Mouse (Mus musculus): ENCODE measurements around the gene Otulin.

The Otulin gene

DNA sequence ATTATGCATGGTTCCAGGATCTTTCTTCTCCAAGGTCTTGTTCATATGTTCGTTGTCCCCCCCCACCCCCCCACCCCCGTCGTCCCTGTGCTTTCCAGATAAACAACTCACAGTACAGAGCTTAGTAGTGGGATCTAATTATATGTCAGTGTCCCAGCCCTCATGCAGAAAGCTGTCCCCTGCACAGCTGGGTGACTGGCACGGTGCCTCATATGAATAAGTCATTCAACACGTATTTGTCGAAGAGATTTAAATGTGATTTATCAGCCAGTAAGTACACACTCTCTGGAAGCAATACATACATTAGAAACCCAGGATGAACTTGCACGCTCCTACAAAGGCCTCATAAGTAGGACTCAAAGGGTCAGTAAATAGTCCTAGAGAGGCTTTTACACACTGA lies 80.6 kb downstream of the Otulin start:
- no peak for DNase-seq (ENCODE audit: low spot score)

DNA sequence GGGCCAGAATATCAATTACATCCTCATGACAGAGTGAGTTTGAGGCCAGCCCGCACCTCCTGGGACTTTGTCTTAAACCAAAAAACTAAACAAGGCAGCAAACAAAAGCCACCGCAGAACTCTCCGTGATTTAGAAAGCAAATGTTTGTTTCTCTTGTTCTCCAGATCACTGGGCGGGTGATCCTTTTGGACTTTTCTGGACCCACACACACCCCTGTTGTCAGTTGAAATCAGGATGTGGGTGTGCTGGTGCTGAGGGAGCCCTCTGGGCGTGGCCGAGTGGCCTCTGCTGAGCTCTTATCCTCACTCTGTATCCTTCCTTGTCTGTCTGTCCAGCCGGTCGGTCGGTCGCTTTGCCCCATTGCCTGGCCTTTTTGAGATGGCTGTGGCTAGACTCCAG lies 81.4 kb downstream of the Otulin start:
- DNase-seq (ENCODE audit: low spot score), result no peak

DNA sequence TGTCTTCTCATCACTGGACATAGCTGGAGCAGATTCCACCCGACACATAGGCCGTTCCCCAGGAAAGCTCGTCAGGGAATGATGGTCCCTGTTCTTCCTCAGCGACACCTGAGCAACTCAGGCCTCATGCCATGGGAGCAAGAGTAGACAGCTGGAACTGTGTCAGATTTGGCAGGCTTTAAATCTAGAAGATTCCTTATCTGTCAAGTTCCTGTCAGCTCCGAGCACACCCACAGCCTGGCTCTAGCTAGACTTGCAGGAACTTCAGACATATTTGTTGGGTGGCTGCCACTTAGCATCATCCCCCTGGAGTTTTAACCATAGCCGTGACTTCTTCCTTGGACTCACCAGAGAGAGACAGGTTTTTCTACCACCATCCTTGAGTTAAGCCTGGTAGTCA lies 82.4 kb downstream of the Otulin start:
- no peak for DNase-seq (ENCODE audit: low spot score)

DNA sequence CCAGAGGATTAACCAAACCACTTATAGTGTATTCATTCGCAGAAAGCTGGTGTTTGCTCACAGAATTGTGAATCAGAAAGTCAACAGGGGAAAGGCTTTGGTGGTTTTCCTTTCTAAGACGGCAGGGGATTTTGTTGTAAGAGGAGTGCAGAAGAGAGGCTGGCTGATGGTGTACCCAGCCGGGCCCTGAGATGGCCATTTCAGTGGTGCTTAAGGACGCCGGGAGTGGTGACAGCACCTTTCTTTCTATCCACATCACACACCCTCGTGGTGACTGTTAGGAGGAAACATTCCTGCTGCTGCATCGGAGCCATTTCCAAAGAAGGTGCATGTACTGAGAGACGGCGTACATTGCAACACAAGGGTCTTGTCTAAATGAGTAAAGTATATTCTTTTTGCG lies 85.3 kb downstream of the Otulin start:
- no peak for DNase-seq (ENCODE audit: low spot score)

DNA sequence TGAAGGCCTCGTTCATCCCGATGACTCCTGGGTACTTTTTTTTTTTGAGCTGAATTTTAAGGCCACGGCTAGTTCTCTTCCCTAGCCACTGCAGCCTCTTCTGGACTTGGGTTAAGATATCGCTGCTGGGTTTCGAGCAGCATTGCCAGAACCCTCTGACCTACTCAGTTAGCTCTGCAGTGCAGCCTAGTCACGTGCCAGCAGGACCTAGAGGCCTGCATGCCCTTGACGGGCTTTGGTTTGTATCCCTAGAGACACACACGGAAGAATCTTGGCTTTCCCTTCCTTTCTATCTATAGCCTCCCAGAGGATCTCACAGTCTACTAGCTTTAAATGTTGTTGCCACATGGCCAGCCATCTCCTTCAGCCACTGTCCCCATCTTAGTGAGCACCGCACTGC lies 90.7 kb downstream of the Otulin start:
- DNase-seq (ENCODE audit: low spot score), result no peak

DNA sequence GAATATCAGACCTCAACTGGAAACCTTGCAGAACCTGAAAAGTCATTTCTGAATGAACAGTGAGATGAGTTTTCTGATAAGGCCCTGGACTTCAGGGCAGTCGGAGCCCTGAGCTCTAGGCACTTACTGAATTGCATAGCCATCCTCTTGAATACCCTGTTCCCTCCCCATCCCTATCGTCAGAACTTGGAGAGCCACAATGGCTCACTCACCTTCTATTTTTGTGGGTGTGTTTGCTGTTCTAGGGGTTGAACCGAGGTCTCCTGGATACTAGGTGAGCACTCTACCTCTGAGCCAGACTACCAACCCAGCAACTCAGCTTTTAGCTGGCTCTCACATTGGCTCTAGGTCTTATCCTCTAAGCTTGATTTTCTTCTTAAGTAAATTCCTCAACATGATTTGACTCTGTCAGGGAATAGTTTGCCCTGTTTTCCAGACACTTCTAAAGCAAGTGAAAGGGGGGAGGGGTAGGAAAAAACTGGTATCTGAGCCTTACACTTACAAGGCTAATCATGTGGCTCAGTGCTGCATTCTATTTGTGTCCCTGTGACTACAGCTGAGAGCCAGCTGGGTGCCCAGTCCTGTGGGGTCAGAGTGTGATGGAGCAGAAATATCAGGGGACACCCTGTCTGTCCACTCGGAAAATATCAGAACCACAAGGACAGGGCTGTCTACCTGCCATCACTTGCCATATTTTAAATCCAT lies 92.8 kb downstream of the Otulin start:
- no peak for DNase-seq (ENCODE audit: low spot score)

DNA sequence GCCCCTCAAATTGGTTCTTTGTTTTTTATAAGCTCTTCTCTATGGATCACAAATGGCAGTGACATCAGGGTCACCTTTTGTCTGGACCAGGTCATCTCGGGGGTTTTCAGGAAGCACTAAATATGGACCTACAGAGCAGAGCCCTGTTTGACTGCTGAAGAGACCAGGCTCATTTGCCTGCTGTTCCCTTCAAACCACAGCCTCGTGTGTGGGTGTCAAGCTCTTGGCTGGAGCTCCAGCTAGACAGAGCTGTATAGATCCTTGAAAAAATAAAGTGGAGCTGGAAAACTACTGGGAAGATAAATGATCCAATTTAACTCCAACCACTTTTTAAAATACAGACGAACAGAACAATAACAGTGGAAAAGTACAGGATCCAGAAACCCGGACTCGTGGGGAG lies 93.7 kb downstream of the Otulin start:
- no peak for DNase-seq (ENCODE audit: low spot score)

DNA sequence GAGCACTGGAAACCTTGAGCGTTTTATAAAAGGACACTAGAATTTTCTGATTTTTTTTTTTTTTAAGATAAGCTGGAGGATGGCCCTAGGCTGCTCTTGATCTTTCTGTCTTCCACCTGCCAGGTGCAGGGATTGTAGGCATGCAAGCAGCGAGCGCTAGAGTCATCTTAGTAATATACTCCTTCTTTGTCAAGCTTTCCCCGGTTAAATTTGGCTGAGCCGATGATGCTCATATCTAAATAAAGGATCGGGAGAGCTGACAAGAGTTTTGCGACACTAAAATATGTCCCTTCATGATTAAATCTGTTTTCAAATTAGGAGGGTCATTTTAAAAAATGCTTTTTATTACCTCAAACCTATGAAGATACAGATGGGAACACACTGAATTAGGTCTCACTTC lies 94.3 kb downstream of the Otulin start:
- no peak for DNase-seq (ENCODE audit: low spot score)

DNA sequence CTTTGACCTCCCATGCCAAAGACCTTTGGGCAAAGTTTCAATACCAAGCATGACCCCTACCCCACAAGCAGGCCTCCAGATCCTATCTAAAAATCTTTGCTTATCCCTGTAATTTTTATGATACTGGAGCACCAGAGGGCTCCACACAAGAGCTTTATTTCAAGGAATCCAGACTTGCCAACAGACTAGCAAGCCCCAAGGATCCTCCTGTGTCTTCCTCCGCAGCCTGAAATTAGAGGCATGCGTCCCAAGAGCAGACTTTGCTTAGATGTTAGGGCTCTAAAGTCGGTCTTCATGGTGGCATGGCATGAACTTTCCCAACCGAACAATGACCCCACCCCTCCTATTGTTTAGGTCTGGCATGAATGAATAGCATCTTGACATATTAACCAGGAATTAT lies 94.8 kb downstream of the Otulin start:
- DNase-seq (ENCODE audit: low spot score), result no peak

DNA sequence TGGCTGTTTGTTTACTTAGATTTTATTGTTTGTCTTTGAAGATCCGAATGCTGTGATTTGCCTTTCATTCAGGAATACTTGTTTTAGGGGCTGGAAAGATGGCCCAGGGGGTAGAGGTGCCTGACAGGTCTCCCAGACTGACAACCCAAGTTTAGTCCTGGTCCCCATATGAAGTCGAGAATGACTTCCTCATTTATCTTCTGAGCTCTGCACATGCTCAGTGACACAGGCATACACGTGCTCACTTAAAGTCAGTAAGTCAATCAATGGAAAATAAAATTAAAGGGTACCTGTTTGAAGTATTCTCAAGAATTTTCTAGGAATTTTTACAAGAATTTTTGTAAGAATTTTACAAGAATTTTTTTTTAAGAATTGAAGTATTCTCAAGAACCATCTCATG lies 97.5 kb downstream of the Otulin start:
- DNase-seq (ENCODE audit: low spot score), result no peak

DNA sequence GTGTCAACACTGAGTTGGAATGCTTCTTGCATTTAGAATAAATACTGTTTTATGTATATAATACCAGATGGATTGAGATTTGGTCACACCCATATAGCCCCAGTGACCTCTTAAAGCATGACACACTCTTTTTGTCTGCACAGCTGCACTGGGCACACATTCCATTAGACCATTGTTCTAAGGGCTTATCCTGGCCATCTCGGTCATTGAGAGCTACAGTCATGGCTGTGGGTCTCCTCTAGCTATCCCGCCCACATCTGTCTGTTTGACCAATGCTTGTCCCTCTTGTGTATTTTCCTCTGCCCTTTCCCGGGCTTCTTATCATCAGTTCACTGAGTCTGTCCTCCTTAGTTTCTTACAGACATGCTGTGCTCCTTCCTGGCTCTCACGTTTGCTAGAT lies 100.5 kb downstream of the Otulin start:
- DNase-seq (ENCODE audit: low spot score), result no peak

DNA sequence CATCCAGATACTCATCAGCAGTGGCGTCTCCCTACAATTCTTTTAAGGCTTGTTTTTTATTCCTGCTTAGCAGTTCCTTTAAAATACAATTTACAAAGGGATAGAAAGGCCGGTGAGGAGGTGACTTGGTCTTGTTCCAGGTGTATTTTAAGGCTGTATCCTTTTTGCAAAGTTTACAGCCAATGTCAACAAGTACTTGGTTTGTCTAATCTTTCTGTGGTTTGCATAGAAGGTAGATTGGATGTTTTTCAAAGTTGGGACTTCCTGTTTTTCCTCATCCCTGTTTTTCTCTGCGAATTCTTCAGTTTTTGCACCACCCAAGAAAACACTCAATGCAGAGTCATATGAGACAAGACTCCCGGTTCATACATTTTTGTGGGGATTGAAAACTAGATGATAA lies 101.6 kb downstream of the Otulin start:
- DNase-seq (ENCODE audit: low spot score), result no peak

DNA sequence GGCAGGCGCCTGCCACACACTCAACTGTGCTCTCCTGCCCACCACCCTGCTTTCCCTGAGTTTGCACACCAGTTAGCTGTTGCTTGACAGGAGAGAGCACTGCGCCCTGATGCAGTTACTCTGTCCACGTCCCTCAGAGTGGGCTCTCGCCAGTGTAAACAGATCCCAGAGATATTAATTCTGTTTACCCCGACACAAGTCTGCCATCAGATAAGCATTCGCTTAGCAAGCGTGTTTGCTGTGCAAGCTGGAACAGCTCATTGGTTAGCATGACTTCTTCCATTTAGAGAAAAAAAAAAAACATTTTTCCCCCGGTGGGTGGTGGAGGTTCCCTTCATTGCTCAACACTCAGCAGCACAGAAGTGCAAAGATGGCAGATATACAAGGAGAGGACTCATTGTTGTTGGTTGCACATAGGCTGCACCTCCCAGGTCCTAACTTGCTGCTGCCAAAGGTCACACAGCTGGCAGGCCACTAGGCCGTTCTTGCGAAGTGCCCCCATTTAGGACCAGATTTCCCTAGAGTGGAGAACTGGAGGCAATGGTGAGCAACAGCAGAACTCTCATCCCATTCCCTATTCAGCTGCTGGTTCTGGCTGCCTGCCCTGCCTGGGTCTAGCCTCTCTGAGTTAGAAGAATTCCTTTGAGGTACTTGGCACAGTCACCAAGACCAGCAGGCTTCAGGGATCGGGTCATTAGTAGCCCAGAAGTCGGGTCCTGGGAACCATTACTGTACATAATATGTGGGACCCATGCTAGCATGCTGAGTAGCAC lies 105.1 kb downstream of the Otulin start:
- no peak for DNase-seq (ENCODE audit: low spot score)

DNA sequence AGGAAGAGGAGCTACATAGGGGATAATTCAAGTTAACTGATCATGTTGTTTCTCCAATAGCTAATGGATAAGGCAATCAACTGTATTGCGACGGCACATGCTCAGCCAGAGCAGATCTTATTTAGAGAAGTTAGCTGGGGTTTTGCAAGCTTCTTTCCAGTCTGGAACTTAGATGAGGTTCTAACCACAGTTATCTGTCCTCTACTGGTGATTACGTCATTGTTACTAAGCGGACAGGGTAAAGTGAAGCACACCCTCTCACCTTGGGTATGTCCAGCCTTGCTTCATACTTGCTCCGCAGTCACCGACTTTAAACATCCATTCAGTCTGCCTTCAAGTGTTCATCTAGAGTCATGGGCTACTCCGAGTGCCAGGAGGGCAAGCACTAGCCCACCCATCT lies 110.6 kb downstream of the Otulin start:
- no peak for DNase-seq (ENCODE audit: low spot score)

DNA sequence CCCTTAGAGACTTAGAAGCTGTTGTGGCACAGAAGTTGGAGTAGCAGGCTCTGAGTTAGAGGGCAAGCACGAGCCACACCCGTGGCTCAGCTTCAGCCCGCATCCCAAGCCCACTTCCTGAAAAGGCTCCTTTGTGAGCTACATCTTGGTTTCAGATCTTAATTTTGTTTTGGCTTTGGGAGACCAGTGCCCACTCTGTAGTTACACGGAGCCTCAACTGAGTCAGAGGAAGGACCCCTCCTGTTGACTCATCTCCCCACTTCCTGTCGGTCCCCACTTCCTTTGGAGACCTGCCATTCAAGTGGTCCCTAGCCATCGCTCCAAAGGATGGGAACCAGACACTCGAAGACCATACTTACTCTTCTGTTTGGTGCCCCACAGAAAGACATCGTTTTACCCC lies 112.5 kb downstream of the Otulin start:
- DNase-seq (ENCODE audit: low spot score), result no peak

DNA sequence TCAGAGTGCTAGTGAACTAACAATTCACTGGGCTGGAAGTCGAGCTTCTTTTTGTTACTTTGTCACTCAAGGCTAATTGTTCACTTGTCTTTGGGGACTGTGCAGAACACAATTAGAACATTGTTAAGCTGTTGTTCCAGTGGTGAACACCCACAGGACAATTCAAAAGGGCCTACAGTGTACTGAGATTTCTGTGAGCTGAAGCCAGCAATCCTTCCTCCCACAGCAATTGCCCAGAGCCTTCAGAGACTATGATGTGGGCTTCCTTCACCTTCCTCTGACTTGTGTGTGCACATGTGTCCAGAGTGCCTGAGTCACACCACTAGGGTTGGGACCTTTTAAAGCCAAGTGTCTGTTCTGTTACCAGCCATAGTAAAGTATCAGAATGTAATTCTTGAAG lies 113.6 kb downstream of the Otulin start:
- DNase-seq (ENCODE audit: low spot score), result no peak

DNA sequence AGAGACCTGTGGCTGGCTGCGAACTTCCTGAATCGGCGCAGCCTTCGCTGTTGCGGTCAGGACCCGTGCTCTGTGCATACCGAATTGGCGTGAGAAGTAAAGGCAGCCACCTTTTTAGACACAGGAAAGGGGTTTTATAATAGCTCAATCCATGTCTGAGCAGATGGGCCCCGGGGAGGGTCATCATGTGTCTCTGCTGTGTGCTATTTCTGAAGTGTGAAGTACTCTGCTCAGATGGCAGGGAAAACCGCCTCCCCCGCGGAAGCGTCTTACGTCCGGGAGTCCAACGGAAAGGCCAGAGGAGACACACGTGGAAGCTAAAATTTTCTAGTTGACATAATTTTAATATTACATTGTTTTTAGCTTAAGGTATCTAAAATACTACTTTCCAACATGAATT lies 121.5 kb downstream of the Otulin start:
- DNase-seq (ENCODE audit: low spot score), result no peak

DNA sequence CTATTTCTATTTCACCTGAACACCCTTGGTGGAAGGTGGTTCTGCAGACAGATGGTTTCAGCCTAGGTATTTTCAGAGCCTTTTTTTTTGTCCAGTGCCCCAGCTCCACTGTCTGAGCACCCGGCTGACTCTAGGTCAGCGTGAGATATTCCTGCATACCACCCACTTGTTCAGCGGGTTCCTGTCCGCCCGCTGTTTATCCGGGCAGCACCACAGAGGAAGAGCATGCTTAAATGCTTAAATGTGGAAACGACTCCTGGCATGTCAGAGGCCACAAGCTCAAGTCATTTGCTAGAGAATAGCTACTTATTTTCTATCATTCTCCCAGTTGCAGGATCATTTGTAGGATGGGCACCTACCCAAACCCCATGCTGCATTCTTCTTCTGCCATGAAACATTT lies 122.3 kb downstream of the Otulin start:
- no peak for DNase-seq (ENCODE audit: low spot score)

DNA sequence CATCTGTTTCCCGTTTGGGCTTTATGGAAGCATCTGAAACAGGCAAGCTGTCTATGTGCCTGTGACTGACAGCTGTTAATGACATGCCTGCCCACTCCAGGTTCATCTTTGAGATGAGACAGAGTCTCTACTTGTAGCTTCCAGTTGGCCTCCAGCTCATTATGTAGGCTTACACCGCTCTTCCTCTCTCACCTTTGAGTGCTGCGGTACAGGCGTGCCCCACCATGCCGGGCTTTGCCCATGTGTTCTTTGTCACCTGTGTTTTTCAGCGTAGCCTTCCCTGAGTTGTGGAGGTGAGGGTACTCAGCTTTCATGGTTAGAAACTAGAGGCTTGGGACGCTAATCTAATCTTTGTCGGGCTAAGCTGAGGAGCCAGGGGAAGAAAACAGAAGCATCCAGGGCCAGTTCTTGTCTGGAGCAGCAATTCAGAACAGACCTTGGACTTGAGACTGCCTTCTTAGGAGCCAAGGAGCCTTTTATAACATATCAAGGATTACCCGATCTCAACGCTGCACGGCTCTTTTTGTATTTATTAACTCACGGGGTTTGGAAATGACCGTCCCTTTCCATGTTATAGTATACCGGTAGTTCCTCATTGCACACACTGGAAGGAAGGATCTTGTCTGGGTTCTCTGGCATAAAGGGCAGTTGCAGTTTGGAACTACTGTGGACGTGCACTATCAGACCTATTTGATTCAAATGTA lies 123.4 kb downstream of the Otulin start:
- DNase-seq (ENCODE audit: low spot score), result no peak

DNA sequence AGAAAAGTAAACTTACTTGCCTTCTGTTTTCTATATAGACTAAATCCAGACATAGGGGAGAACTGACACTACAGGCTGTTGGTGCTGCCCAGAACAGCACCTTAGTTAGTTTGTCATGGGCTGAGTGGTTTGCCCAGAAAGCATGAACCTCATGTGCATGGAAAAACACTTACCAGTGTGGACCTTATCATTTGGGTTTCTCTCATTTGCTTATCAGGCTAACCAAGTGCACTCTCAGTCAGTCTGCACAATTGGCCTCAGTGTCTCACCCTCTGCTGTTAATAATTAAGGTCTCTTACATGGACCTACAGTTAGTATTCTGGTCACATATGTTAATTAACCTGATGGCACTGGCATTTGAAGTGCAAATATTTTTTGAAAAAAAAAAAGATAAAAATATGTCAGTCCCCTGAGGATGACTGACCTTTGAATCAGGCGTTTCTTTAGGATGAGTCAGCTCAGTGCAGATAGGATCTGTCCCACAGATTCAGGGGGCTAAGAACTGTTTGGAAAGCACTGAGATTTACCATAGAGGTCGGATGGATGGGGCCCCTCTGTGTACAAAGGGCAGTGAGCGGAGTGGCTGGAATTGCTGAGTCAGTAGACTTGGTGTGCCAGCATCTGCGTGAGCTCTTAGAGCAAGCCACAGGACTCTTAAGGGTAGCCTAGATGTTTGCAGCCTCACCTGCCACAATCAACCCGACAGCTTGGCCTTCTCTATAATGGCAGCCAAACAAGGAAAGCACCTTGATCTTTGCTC lies 124.2 kb downstream of the Otulin start:
- no peak for DNase-seq (ENCODE audit: low spot score)

DNA sequence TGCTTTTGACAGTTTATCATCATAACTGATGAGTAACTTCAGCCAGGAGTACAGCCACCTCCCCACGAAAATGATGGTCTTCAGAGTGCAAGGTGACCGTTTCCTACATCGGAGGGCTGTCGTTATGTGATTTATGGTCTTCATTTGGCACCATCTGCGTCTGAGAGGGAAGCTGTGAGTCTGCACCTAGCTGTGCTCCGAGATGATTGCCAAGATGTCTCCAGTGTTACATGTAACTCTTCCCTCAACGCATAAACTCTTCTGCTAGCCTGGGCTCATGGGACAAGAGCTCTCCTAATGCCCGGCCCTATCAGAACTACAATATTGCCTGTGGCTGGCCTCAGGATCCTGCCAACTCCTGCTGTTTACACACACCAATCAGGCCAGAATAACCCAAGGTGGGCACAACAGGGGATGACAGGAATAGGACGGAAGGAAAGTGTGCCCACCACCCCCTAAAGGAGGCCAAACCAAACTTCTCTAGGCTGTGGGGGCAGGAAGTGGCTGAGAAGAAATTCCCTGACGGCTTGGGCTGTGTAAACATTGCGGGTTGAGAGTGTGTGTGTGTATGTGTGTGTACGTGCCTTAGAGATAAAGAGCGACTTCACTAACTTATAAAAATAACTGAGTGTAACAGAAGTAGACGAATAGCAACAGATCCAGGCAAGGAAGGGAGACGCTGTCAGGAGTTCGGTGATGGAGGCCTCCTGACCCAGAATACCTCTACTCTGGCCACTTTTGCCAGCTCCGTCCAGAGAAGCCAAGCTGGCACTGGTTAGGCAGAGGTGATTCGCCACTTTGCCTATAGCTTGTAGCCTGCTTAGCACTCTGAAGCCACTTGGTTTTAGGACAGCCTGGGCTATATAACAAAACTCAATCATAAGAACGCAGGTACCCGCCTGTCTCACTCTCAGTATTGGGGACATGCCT lies 126.4 kb downstream of the Otulin start:
- peak; percentile 35 for DNase-seq (ENCODE audit: low spot score)
